Mouse (Mus musculus) mesoderm, embryonic 11.5 days (tissue): ENCODE data around the gene Olfr77.

Experiments used
- DNase-seq: peaks from one replicate; pipeline ENCODE4 v3.0.0-alpha.2; 2012; ENCODE audit warnings: low read depth, low spot score

The Olfr77 gene

DNA sequence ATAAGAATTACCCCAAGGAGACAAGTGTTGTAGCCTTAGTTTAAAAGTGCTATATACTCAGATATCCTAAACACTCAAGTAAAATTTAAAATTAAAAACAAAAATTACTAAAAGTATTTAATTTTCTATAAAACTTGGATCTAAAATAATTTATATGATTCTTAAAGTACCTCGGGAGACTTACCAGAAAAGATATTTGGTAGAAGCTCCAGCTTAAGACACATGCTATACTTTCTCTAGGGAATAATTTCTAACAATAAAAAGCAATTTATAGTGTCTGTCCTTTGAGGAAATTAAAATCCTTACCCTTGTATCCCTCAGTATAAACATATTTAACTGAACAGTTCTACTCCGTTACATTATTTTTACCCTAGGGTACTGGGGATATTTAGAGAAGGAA, at the start of gene Olfr77:
Gene Olfr77 (plus strand): TSS at position 301 of the 400 bp plus-strand sequence.
- no peak for DNase-seq

DNA sequence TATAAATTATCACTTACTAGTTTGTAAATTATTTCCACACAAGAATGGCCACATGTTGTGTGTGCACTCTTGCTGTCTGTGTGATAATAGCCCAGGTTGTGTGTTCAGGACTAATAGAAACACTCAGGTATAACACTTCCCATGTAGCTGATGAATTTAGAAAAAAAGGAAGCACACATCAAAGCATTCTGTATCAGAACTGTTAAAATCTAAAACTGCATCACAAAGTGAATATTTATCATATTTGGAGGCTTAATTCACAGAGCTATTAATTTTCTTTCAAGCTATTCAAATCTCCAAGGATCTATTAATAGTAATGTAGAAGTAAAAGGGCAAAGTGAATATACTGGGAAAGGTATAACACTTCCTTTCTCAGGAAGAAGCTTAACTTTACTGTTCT, 28.8 kb upstream of the Olfr77 start, which contains the start of gene Olfr862:
Gene Olfr862 (minus strand): TSS at position 101 of the 400 bp plus-strand sequence.
- no peak for DNase-seq

DNA sequence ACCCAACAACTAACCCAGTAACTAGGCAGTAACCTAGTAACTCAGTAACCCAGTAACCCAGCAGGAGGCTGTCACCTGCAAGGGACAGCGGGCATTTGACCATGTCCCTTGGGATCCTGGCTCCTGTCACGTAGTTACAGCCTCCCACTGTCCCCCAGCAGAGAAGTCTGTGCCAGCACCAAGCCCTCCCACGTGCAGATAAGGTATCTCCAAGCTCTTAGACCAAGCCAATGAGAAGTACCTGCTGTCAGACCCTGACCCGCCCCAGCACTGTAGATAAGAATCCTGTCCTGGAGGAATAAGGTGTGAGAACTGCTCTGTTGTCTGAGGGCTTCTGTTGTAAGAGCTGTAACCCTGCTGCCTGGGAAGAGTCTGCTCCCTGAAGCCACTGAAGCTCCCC, 5.5 kb upstream of the Olfr77 start:
- no peak for DNase-seq
